Mouse (Mus musculus) adrenal gland (tissue): ENCODE data around the gene Gm6358.
"Not testable (repeated sequence)": the region's sequence is repeated elsewhere in the genome, so short reads cannot be mapped to it uniquely, and the experiment has no call there.

Experiments used
- intact Hi-C: fragments of 180-260 bp; cut with DNase I; formaldehyde crosslinking; loops from one replicate; pipeline ENCODE4 v1.15.1; 2025
- long read RNA-seq, 2 experiments: library from polyadenylated mRNA; unstranded; transcript quantifications; one replicate each; pipeline ENCODE4 v2.0.0; 2020; ENCODE audit warnings: borderline replicate concordance in 1 of 2; ENCODE audit not compliant: insufficient replicate concordance in 1 of 2

The Gm6358 gene
- long read RNA-seq, experiment 1, result 0 reads
- long read RNA-seq, experiment 2, result 0 reads

DNA sequence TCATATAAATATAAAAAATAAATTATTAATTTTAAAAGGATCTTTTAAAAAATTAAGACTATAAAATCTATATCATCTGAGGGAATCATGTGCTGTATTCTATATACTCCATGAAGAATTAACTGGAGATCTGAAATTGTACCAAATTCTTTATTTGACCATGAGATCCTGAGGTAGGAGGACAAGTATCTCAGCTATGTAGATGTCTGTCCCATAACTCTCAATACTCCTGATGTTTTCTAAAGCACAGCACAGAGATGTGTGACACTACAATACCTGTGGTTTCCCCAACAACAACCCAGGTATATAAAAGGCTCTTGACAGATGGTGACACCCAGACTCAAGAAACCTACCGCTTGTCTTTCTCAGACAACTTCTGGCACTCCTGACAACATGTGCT lies at the start of gene Gm6358:
TSS of gene Gm6358 (plus strand) at position 301 of the 400 bp plus-strand sequence.
- intact Hi-C loops, result no loop called here

DNA sequence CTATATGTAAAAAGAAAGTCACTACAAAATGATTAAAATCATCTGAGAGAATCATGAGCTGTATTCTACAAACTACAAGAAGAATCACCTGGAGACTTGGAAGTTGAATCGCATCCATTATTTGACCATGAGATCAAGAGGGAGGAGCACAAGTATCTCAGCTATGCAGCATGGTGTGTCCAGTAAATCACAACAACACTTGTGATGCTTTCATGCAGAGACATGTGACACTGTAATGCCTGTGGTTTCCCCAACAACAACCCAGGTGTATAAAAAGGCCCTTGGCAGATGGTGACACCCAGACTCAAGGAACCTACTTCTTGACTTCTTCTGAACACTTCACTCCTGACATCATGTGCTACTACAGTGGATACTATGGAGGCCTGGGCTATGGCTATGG lies 10.1 kb downstream of the Gm6358 start, which contains the start of gene Gm10061:
TSS of gene Gm10061 (plus strand) at position 301 of the 400 bp plus-strand sequence.
- intact Hi-C loops, result no loop called here

GRCm38 (mm10) chr16:89157652-89158051 lies 17.0 kb downstream of the Gm6358 start, which contains the start of gene Gm9789:
Gm9789 (plus strand) TSS chr16:89157952.
- intact Hi-C loops, result no loop called here

DNA sequence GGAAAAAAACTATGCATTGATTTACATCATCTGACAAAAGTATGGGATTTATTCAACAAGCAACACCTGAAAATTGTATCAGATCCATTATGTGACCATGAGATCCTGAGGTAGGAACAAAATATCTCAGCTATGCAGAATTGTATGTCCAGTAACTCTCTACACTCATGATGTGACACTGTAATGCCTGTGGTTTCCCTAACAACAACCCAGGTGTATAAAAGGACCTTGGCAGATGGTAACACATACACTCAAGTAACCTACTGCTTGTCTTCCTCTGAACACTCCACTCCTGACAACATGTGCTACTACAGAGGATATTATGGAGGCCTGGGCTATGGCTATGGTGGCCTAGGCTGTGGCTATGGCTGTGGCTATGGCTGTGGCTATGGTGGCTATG lies 28.5 kb downstream of the Gm6358 start, which contains the start of gene Gm7735:
TSS of gene Gm7735 (plus strand) at position 301 of the 400 bp plus-strand sequence.
- intact Hi-C loops, result not testable (repeated sequence)

- intact Hi-C loops, result no loop called here
These were observed 33.8 kb downstream of the Gm6358 start, which contains the start of gene 1110057P08Rik for GRCm38 (mm10) chr16:89174435-89174834. 1110057P08Rik (plus strand) TSS chr16:89174735.

GRCm38 (mm10) chr16:89188621-89189020 lies 48.0 kb downstream of the Gm6358 start:
- intact Hi-C loops, result no loop called here
